Mouse (Mus musculus): ENCODE measurements at regions not wholly inside any gene's neighbourhood (a gene's known extent, or its start where the extent isn't known, plus 50 kb on each side); places are given as distances from the start of the nearest gene placed in this dataset.

DNA sequence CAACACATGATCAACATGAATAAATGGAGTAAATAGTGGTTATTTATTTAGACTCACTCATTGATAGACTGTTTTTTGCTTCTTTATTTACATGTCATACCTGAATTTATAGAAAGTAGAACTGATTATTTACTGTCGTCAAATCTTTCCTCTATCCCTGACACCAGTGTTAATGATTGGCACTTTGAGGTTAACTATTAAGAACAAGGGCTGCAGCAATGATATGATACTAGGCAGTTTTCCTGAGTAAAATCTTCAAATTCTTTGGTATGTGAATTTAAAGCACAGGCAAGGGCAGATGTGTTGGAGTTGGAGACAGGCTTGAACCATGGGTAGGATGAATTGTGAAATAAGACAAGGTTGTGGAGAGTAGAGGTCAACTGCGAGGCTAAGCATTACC is 2920.5 kb upstream of the Gm7489 start:
- TF ChIP-seq POLR2A (IDR thresholded peaks at IDR 0.05; ENCODE audit: extremely low read depth, insufficient read depth, low read length) = no peak
- no peak for TF ChIP-seq CTCF (IDR thresholded peaks at IDR 0.05; ENCODE audit: low read depth, low read length)
